Mouse (Mus musculus) gastrocnemius, postnatal 25 days (tissue): ENCODE data around the gene Kdm1a. TPM values are rescaled to one million over a fixed set of nuclear protein-coding genes. Genes with fewer than 3 reads are reported as not detected.

ENCODE experiments used
- DNase-seq: peaks from one replicate; pipeline ENCODE4 v3.0.0; 2022
- long read RNA-seq, 2 experiments: library from polyadenylated mRNA; stranded (forward); transcript quantifications; one replicate each; pipeline ENCODE4 v2.0.0; 2021
- total RNA-seq, 2 experiments: library from RNA; stranded (reverse); gene quantifications; 1 replicate in 1 of 2; 2 replicates in 1 of 2; pipeline ENCODE4 v1.2.3; 2021

Gene Kdm1a
- 10 to 100 TPM; 16.8 to 18.0 TPM for total RNA-seq
- long read RNA-seq, experiment 1, transcript Kdm1a-203 (19 exons, 3,008 nt), result major isoform, 5 of 10 reads
- long read RNA-seq, experiment 1, partial matches to known transcripts, result 2 of 10 reads
- long read RNA-seq, experiment 1, other reads (novel, unspliced or antisense), result 2 of 10 reads
- long read RNA-seq, experiment 2, transcript Kdm1a-203 (19 exons, 3,008 nt), result minor isoform, 7 of 25 reads
- long read RNA-seq, experiment 2, transcript Kdm1a-202 (20 exons, 3,028 nt), result major isoform, 15 of 25 reads
- long read RNA-seq, experiment 2, partial matches to known transcripts, result 1 of 25 reads
- long read RNA-seq, experiment 2, other reads (novel, unspliced or antisense), result 0 of 25 reads

DNA sequence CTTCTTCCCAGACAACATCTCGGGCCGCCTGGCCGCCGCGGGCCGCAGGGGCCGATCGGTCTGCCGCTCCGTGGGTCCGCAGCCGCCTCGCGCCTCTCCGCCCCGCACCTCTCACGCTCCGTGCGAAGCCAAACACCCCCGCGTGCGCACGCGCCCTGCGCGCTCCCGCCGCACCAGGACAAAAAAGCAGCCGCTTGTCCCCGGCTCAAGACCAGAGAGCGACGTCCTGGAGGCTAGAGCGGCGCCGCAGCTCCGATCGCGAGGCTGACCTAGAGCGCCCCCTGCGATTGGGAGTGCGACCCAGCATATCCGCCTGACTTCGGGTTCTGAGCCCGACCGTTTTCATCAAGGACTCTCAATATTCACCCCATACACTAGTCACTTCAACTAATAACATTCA is at the start of gene Kdm1a:
Kdm1a (minus strand) TSS at position 156 of the 400 bp plus-strand sequence.
- peak; percentile 92 for DNase-seq

DNA sequence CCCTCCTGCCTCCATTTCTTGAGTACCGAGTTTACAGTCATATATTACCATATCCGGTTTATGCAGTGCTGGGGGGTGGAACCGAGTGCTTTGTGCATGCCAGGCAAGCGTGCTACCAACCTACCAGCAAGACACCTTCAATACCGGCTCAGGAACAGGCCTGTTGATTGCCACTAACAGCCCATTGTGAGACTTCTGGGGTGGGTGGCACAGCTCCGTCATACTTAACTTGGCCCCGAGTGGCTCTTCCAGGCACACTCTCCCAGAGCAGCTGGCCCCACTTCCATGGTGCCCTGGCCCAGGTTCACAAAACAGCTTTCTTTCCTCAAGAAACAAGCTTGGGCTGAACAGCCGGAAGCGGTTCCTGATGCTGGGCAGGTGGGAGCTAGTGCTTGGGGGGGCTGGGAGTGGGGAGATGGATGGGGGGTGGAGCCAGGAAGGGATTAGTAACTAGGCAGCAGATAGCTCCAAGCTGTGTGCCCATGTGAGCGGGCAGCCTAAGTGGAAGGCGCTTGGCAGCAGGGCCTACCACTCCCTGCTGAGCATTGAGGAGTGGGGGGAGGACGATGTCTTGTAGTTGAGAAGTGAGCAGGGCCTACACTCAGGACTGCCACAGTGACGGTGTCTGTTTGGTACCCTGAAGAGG is 49.5 kb upstream of the Kdm1a start:
- DNase-seq, result no peak

DNA sequence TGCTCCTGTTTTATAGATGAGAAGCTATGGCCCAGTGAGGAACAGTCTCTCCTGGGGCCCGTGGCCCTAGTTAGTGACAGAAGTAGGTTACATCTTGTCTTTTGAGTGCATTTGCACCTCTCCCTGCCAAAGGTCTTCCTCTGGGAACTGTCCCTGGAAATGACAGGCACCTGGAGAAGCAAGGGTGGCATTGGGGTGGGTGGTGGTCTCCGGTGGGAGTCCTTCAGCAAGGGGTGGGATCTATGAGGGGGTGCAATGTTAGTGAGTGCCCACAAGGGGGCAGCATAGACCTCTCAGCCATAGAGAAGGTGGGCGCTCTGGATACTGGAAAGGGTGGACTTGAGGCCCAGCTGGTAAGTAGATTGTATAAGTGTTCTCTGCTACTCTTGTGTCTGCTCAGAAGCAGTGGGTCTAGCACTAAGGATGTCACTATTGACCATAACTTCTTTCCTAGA is 48.9 kb upstream of the Kdm1a start:
- no peak for DNase-seq

DNA sequence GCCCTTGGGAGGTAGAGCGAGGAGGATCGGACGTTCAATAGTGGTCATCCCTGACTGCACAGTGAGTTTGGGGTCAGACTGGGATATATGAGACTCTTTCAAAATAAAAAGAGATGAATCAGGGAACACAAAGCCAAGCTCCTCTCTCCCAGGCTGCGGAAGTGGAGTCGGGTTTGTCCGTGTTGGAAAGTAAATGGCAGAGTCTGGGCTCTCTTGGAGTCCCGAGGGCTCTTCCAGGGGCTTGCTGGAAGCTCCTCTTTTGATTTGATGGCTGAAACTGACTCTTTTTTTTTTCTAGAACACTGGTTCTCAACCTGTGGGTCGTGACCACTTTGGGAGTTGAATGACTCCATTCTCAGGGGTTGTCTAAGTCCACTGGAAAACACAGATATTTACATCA is 47.7 kb upstream of the Kdm1a start:
- no peak for DNase-seq

DNA sequence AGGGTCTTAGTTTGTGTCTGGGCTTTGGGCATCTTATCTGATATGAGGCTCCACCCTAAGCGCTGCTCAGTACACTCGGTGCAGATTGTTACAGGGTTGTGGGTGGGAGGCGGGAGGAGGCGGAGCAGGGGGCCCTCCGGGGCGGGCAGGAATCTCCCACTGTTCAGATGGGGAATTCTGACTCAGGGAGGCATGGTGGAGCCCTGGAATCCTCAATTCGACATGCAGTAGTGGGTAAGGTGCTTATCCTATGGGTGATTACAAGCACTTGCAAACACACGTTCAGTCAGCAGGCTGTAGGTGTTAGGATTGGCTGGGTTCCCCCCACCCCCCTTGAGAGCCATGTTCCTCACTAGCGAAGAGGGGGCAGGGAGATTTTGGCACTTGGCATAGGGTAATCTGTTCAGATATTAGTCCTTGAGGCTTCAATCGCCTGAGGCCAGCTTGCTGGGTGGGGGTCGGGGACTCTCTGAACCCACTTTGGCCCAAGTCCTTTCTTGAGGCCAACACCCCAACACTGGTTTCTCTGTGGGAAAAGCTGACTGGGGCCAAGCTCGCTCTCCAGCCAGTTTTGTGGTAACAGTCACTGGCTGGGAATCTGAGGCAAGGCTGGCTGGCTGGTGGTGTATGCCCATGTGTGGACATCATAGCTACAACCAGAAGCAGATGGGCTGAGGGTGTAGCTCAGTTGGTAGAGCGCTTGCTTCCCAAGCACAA is 47.1 kb upstream of the Kdm1a start:
- DNase-seq, result no peak

DNA sequence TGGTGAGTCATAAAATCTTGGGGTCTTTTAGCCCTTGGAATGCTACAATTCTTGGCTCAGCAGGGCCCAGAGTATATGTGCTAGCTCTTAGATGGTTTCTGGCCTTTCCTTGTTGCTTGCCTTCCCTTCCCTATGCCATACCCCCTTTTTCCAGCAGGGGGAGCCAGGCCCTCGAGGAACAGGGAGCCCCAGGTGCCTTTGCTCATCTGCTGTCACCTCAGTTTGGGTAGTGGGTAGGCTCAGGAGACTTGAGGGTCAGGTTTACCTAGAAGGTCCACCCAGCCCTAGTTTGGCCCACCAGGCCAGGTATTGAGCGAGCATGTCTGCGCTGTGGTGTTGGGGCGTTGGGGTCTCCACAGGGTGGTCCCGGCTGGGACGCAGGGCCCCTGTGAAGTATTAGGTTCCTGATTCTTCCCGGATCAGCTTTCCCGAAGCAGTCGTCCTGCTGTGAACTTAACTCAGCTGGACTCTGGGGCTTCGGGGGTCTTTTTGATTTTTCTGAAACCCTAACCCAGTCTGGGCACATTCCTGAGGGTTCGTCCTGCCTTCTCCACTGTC is 46.5 kb upstream of the Kdm1a start:
- peak; percentile 35 for DNase-seq

DNA sequence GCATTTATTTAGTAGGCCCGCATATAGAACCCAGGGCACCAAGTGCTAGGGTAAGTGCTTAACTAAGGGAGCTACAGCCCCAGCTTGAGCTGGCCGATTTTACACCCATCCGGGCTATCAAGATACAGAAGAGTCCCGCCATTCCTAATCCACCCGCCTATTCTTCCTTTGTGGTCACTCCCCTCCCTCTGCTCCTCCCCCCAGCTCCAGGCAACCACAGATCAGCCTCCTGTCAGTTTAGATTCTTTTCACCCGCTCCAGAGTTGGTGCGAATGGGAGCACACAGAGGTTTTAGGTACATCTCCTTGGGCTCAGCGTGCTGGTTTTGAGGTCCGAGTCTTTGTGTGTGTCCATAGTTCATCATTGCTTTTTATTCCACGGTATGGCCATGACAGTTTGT is 36.4 kb upstream of the Kdm1a start:
- DNase-seq, result no peak

DNA sequence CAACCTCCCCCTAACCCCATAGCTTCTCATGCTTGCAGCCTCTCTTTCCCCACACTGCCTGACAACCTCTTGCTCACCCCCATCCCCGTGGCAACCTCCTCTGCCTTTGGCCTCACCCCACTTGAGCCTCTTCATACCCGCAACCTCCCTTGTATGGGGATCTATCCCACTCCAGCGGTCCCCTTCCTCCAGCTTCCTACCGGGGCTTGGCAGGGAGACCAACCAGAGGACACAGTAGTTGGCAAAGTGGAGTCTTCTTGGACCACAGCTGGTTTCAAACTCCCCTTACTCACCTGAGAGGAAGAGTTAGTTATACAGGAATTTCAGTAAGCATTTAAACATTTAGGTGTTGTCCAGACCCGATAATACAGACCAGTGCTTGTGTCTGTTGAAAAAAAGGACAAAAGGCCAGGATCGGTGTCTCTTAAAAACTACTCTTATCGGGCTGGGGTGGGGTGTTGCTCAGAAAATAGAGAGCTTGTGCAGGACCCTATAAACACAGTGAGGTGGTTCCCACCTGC is 35.8 kb upstream of the Kdm1a start:
- DNase-seq, result no peak

DNA sequence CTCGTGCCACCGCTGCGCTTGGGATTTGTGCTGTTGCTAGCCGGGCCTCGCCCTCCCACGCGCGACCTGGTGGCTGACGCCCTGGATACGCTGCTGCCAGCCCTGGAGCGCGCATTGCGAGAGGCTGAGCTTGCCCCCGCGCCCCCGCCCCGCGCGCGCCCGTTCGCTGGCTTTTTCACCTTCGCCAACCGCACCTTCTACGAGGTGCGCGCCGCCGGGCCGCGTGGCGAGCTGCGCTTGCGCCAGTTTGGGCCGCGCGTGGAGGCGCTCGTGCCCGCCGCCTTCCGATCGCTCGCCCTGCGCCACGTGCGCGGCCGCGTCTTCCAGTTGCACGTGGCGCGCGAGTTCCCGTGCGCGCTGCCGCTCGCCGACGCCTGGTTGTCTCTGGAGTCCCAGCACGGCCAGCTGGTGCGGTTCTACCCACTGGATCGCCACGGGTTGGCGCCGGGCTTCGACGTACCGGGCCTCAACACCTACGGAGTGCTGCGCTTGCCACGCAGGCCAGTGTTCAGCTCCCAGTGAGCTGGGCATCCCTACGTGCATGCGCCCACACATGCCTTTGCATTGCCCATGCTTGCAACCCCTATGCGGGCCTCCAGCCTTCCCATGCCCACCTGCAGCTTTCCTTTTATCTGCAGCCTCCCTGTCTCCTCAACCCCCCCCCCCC is 35.2 kb upstream of the Kdm1a start:
- DNase-seq, result no peak

DNA sequence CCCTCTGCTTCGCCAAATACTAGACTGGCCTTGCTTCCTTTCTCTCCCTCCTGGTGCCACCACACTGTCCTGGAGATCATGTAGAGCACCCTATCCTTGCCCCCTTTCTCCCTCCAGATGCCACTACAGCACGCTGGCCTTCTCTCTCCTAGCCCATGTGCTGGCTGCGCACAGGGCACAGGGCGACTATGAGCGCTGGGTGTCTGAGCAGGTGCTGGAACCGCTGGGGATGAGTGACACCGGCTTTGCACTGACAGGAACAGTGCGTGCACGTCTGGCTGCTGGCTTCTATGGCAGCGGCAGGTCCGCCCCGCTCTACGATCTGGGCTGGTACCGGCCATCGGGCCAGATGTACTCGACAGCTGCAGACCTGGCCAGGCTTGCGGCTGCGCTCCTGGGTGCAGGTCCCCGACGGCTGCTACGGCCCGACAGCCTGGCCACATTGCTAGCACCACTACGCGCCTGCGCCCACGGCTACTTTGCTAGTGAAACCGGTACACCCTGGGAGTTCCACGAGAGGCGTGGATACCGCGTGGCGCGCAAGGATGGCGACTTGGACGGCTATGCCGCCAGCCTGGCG is 34.5 kb upstream of the Kdm1a start:
- no peak for DNase-seq

DNA sequence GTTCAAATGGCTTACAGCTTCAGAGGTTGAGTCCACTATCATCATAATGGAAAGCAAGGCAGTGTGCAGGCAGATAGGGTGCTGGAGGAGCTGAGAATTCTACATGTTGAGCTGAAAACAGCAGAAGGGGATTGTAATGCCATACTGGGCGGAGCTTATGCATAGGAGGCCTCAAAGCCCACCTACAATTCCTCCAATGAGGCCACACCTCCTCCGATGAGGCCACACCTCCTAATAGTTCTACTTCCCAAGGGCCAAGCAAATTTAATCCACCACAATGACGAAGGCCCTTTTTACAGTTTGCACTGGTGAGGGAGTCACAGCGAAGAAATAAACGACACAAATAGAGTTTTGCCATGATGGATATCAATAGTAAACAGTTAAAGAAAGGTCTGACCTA is 34.0 kb upstream of the Kdm1a start:
- DNase-seq, result no peak

DNA sequence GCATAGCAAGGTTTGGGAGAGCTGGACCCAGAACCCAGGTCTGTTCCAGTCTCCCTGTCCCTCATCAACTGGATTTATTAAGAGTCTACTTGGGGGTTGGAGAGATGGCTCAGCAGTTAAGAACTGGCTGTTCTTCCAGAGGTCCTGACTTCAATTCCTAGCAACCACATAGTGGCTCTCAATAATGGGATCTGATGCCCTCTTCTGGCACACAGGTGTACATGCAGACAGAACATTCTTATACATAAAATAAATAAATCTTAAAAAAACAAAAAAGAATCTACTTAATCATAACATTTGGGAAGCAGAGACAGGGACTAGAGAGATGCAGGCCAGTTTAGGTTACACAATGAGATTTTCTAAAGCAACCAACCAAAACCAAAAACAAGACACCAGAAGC is 33.5 kb upstream of the Kdm1a start:
- DNase-seq, result no peak

DNA sequence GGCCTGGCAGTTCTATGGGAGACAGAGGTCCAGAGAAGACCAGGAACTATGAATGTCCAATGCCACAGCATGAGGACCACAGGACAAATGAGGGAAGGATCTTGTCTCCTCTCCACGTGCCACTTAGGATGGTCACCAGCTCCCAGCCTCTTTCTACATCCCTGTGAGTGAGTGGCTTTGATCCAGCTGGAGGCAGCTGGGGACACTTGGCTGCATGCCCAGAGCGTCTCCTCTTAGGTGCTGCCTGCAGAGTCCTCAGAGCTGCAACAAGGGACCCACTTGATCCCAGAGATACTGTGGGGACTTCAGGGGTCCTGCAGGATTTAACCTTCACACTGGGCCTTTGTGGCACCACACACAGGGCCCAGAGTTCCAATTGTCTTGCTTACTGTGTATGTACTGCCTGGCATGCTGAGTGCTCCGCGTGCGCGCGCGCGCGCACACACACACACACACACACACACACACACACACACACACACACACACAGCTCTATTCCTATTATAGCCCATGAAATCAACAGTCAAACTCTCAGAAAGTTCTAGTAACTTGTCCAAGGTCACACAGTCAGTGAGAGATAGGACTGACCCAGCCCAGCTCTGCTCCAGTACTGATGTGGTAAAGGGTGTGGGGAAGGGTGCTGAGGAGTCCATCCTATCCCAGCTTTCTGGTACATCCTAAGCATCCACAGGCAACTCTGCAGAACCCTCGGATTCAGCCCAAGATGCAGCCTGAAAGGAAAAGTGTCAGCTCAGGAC is 28.9 kb upstream of the Kdm1a start:
- no peak for DNase-seq

DNA sequence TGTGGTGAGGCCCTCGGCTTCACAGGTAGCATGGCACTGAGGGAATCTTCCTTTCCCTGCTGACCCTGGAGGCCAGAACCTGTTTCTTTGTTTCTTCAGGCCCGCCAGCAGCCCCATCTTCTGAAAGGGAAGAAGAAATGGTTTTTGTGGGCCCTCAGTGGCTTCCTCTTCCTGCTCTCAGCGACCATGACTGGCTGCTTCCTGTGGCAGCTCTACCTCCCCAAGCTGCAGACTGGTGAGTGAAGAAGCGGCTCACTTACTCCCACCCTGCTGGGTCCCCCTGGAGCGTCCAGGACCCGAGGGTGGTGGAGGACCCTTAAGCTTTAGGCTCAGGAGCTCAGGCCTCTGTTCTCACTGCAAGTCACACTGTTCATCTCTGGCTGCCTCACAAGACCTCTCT is 24.1 kb upstream of the Kdm1a start:
- no peak for DNase-seq

DNA sequence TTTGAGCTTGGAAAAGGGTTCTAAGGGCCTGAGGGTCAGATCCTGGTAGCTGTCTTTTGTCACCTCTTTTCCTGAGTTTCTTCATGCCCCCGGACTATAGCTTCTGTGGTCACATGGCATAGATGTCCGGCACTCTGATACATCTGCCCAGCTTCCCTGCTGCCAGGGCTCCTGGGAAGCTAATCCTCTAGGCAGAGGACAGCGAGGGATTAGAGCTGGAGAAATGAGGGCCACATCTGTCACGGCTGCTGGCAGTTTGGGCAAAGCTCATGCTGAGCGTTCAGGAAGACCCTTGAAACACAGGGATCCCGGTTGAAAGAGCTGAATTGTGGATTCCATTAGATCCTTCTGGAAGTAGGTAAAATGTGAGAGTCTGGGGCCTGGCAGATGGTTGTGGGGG is 19.9 kb upstream of the Kdm1a start, which contains the start of gene Lactbl1:
Lactbl1 (plus strand) TSS at position 234 of the 400 bp plus-strand sequence.
- DNase-seq, result no peak

DNA sequence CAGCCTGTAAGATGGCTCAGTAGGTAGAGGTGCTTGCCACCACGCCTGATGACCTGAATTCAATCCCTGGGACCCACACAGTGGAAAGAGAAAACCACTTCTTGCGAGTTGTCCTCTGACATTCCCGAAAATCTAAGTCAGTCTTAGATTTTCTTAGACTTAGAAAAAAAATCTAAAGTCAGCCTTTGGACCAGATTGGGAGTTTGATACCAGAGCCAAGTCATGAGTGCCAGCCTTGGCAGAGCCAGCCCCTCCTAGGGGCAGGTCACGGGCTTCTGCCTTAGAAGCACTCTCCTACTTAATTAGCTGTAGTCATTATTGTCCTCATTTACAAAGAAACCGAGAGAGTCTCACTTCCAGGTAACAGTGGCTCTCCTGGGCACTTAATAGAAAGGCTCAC is 19.4 kb upstream of the Kdm1a start:
- no peak for DNase-seq

DNA sequence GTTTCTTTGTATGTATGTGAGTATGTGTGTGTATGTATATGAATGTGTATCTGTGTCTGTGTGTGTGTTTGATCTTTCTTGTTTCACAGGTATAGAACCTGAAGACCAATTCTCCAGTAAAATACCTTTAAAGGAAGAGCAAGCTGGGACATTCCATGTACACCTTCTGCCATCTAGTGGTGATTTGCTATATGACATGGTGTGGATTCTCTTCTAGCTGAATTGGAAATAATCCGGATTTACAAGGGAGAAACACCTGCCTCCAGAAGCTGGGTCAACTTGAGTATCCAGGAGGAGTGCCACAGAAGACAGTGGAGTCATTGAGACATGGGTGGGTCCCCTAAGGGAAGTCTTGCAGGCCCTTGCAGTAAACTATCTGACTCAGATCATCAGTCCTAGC is 18.8 kb upstream of the Kdm1a start:
- no peak for DNase-seq

DNA sequence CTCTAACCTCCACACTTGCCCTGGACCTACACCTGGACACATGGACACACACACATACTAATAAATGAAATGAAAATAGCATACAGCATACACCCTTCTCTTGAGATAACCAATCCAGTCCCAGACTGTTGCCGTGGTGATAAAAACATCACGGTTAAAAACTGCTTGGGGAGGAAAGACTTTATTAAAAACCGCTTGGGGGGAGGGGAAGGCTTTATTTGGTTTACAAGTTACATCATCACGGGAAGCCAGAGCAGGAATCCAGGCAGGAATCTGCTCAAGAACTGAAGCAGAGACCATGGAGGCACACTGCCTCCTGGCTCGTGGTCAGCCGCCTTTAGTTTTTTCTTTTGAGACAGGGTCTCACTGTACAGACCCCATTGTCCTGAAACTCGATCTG is 11.1 kb upstream of the Kdm1a start:
- no peak for DNase-seq

DNA sequence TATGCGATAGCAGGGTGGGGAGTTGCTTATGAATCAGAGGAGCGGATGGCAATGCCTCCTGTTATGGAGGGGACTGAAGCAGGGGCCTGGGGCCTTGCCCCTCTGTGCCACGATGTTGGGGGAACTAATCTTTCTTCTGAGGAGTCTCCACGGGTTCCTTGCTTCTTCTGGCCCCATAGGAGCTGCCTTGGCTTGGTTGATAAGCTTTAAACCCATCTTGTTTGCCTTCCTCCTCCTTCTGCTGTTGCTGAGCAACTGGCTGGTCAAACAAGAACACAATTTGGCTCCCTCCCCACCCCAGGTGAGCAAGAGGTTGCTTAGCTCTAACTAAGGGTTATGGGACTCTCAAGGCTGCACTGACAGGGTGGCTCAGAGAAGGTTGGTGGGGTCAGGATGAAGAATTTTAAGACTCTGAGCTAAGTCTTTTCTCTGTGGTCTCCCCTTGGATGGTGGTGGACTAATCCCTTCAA is 7.9 kb upstream of the Kdm1a start, which contains the start of gene Tex46:
Tex46 (plus strand) TSS at position 51 of the 470 bp plus-strand sequence.
- no peak for DNase-seq

DNA sequence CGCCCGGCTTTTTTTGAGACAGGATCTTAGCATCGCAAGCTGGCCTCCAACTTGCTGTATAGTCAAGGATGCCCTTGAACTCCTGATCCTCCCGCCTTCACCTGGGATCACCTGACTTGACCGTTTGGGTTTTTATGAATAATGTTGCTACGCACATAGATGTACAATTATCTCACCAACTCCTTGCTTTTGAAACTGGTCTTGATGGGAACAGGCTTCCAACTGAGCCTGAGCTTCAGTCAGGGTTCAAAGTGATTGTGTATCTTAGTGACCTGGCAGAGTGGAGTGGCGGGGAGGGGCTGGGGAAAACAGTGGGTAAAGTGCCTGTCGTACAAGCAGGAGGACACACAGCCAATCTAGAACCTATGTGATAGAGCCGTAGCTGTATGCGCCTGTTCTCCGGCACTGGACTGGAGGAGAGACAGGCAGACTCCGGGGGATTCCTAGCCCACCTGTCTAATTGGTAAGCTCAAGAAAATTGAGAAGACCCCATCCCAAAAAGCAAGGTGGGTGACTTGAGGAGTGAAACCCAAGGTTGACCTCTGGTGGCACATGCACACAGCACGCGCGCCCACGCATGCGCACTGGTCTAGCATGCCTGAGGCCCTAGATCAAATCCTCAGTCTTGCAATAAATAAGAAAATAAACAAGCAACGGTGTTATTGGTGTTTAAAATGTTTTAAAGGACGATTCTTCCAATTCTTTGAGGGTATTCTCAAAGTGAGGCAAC is 3.4 kb upstream of the Kdm1a start:
- DNase-seq, result no peak
